Mouse (Mus musculus): ENCODE data around the gene Prkcz.

Gene Prkcz

GRCm38 (mm10) chr4:155315031-155315430 lies 46.1 kb downstream of the Prkcz start:
- DNase-seq (ENCODE audit: low spot score) = no peak

- no peak for DNase-seq (ENCODE audit: low spot score)
These were observed 52.5 kb downstream of the Prkcz start for GRCm38 (mm10) chr4:155308679-155309078.

GRCm38 (mm10) chr4:155308068-155308467 lies 53.1 kb downstream of the Prkcz start:
- peak; percentile 45 for DNase-seq (ENCODE audit: low spot score)

- no peak for DNase-seq (ENCODE audit: low spot score)
These were observed 53.6 kb downstream of the Prkcz start for GRCm38 (mm10) chr4:155307591-155307990.

GRCm38 (mm10) chr4:155306356-155307242 lies 54.6 kb downstream of the Prkcz start:
- no peak for DNase-seq (ENCODE audit: low spot score)

- no peak for DNase-seq (ENCODE audit: low spot score)
These were observed 55.6 kb downstream of the Prkcz start for GRCm38 (mm10) chr4:155305531-155306031.

GRCm38 (mm10) chr4:155304508-155305096 lies 56.6 kb downstream of the Prkcz start:
- no peak for DNase-seq (ENCODE audit: low spot score)

GRCm38 (mm10) chr4:155301965-155302364 lies 59.2 kb downstream of the Prkcz start:
- DNase-seq (ENCODE audit: low spot score) = no peak

- no peak for DNase-seq (ENCODE audit: low spot score)
These were observed 60.1 kb downstream of the Prkcz start for GRCm38 (mm10) chr4:155301098-155301447.

GRCm38 (mm10) chr4:155300421-155301097 lies 60.6 kb downstream of the Prkcz start:
- no peak for DNase-seq (ENCODE audit: low spot score)

- DNase-seq (ENCODE audit: low spot score) = no peak
These were observed 62.3 kb downstream of the Prkcz start for GRCm38 (mm10) chr4:155298826-155299225.

- no peak for DNase-seq (ENCODE audit: low spot score)
These were observed 64.1 kb downstream of the Prkcz start for GRCm38 (mm10) chr4:155297057-155297456.

- no peak for DNase-seq (ENCODE audit: low spot score)
These were observed 65.2 kb downstream of the Prkcz start for GRCm38 (mm10) chr4:155295996-155296395.

GRCm38 (mm10) chr4:155295026-155295590 lies 66.1 kb downstream of the Prkcz start:
- no peak for DNase-seq (ENCODE audit: low spot score)

- DNase-seq (ENCODE audit: low spot score) = no peak
These were observed 66.8 kb downstream of the Prkcz start for GRCm38 (mm10) chr4:155294381-155294780.

GRCm38 (mm10) chr4:155292863-155293262 lies 68.3 kb downstream of the Prkcz start:
- DNase-seq (ENCODE audit: low spot score) = no peak

GRCm38 (mm10) chr4:155290045-155290444 lies 71.1 kb downstream of the Prkcz start:
- no peak for DNase-seq (ENCODE audit: low spot score)

GRCm38 (mm10) chr4:155288586-155288985 lies 72.6 kb downstream of the Prkcz start:
- no peak for DNase-seq (ENCODE audit: low spot score)

GRCm38 (mm10) chr4:155287713-155288112 lies 73.4 kb downstream of the Prkcz start:
- no peak for DNase-seq (ENCODE audit: low spot score)

GRCm38 (mm10) chr4:155286090-155286489 lies 75.1 kb downstream of the Prkcz start:
- no peak for DNase-seq (ENCODE audit: low spot score)

GRCm38 (mm10) chr4:155284521-155285379 lies 76.4 kb downstream of the Prkcz start:
- DNase-seq (ENCODE audit: low spot score) = no peak

All from urinary bladder, postnatal 10 days (tissue).